Mouse (Mus musculus) large intestine, adult 2 months (tissue): ENCODE data around the gene Itpr2. TPM values are rescaled to one million over a fixed set of nuclear protein-coding genes. Genes with fewer than 3 reads are reported as not detected.

Experiments
- DNase-seq: peaks from one replicate; pipeline ENCODE4 v3.0.0-alpha.2; 2012; ENCODE audit warnings: low read depth, low spot score
- WGBS: fragments of 180-500 bp; shearing (Covaris S2); methylation state at CpG from one replicate; pipeline ENCODE4 v1.1.7; 2018; 5-methylcytosine and 5-hydroxymethylcytosine counted together
- polyA plus RNA-seq: library from polyadenylated mRNA; depleted of rRNA; stranded (reverse); fragments of >200 nt; gene quantifications from 2 replicates; pipeline ENCODE4 v1.2.3, GENCODE M21; 2012

Gene Itpr2
- polyA plus RNA-seq, 1 experiment: 6.8 TPM

GRCm38 (mm10) chr6:146152843-146153242, 349.2 kb downstream of the Itpr2 start:
- WGBS: 84% methylated on average over 5 of the region's 5 CpGs
- DNase-seq: no peak

GRCm38 (mm10) chr6:146140966-146141585, 360.9 kb downstream of the Itpr2 start:
- 88% methylated on average over 4 of the region's 4 CpGs for WGBS

GRCm38 (mm10) chr6:146140171-146140570, 361.9 kb downstream of the Itpr2 start:
- 95% methylated on average over 6 of the region's 6 CpGs for WGBS
- no peak for DNase-seq

More at GRCm38 (mm10) chr6:146140966-146141585, 360.9 kb downstream of the Itpr2 start:
- DNase-seq: no peak

- WGBS: 83% methylated on average over 4 of the region's 4 CpGs
- DNase-seq: no peak
Observed at GRCm38 (mm10) chr6:146136646-146137045, 365.4 kb downstream of the Itpr2 start.

- 69% methylated on average over 7 of the region's 7 CpGs for WGBS
- no peak for DNase-seq
Observed at GRCm38 (mm10) chr6:146136244-146136643, 365.8 kb downstream of the Itpr2 start.

GRCm38 (mm10) chr6:146135291-146135690, 366.7 kb downstream of the Itpr2 start:
- 81% methylated on average over 8 of the region's 8 CpGs for whole genome bisulfite sequencing
- no peak for DNase-seq

GRCm38 (mm10) chr6:146133921-146134320, 368.1 kb downstream of the Itpr2 start:
- DNase-seq: no peak
- 72% methylated on average over 8 of the region's 8 CpGs for WGBS

- DNase-seq: no peak
- WGBS: 67% methylated on average over 7 of the region's 7 CpGs
Observed at GRCm38 (mm10) chr6:146129066-146129465, 373.0 kb downstream of the Itpr2 start.

- DNase-seq: no peak
- WGBS: 87% methylated on average over 12 of the region's 12 CpGs
Observed at GRCm38 (mm10) chr6:146126823-146127681, 375.0 kb downstream of the Itpr2 start.

- WGBS: 81% methylated on average over 1 of the region's 1 CpGs
- no peak for DNase-seq
Observed at GRCm38 (mm10) chr6:146125621-146126020, 376.4 kb downstream of the Itpr2 start.

GRCm38 (mm10) chr6:146124479-146124878, 377.5 kb downstream of the Itpr2 start:
- no peak for DNase-seq
- 85% methylated on average over 3 of the region's 3 CpGs for WGBS

GRCm38 (mm10) chr6:146123656-146124055, 378.4 kb downstream of the Itpr2 start:
- no peak for DNase-seq

GRCm38 (mm10) chr6:146120172-146120571, 381.9 kb downstream of the Itpr2 start:
- no peak for DNase-seq
- 85% methylated on average over 6 of the region's 6 CpGs for WGBS

More at GRCm38 (mm10) chr6:146123656-146124055, 378.4 kb downstream of the Itpr2 start:
- 88% methylated on average over 4 of the region's 4 CpGs for WGBS

GRCm38 (mm10) chr6:146114731-146115302, 387.2 kb downstream of the Itpr2 start:
- WGBS: 36% methylated on average over 12 of the region's 12 CpGs
- DNase-seq: no peak

- WGBS: 73% methylated on average over 3 of the region's 3 CpGs
- no peak for DNase-seq
Observed at GRCm38 (mm10) chr6:146114071-146114470, 388.0 kb downstream of the Itpr2 start.

GRCm38 (mm10) chr6:146113085-146113484, 388.9 kb downstream of the Itpr2 start:
- 72% methylated on average over 4 of the region's 4 CpGs for WGBS
- no peak for DNase-seq

- WGBS: 87% methylated on average over 7 of the region's 7 CpGs
- no peak for DNase-seq
Observed at GRCm38 (mm10) chr6:146112211-146112610, 389.8 kb downstream of the Itpr2 start.

- 70% methylated on average over 6 of the region's 6 CpGs for WGBS
- no peak for DNase-seq
Observed at GRCm38 (mm10) chr6:146111781-146112180, 390.2 kb downstream of the Itpr2 start.

- WGBS: 85% methylated on average over 21 of the region's 21 CpGs
- no peak for DNase-seq
Observed at GRCm38 (mm10) chr6:146110832-146111741, 390.9 kb downstream of the Itpr2 start.

GRCm38 (mm10) chr6:146110425-146110824, 391.6 kb downstream of the Itpr2 start:
- 77% methylated on average over 4 of the region's 4 CpGs for WGBS
- DNase-seq: no peak
